In genomic region chr15:38406114-38406960, GRCm38 (mm10) we compare ENCODE assay signal across 9 mouse cellular contexts.
DNase-seq lines count a peak whose midpoint lies in the region; ATAC-seq and TF ChIP-seq lines count a peak whose summit lies in the region.
"Had no signal": no experiment of that assay in that cellular context is flagged by ENCODE, and none has a peak within 500 bp of the region (broad histone marks: within the 10 kb centered on the region; RNA-seq: fewer than 3 reads in every experiment).

No protein-coding gene starts in this region.

- DNase-seq in cerebellum, postnatal 25 days = peak; percentile 52 to 67
- DNase-seq in cerebellum, adult 9-10 months = no peak
- no peak for DNase-seq in midbrain, embryonic 10.5 days (ENCODE audit: low spot score)
- no peak for DNase-seq in layer of hippocampus, postnatal 14 days (ENCODE audit: low spot score in 2 of 2)

- no peaks in the 10 kb centered on the region for H3K79me2 ChIP-seq in myocyte (ENCODE audit: control insufficient read depth, insufficient read depth)

- H3K9ac ChIP-seq in midbrain, embryonic 13.5 days (replicated peaks) = no peak overlapping the region
- no peak overlapping the region for H3K9ac ChIP-seq in forebrain, embryonic 15.5 days (replicated peaks)
- H3K9ac ChIP-seq: limb, embryonic 12.5 days had no signal

- H3K27ac ChIP-seq in midbrain, embryonic 10.5 days (replicated peaks) = peak overlapping the region; percentile 9
- H3K27ac ChIP-seq in midbrain, embryonic 13.5 days = no peak overlapping the region
- no peak overlapping the region for H3K27ac ChIP-seq in forebrain, embryonic 15.5 days (replicated peaks)
- H3K27ac ChIP-seq: limb, embryonic 12.5 days had no signal

- H3ac ChIP-seq in myocyte (ENCODE audit: control insufficient read depth, insufficient read length) = no peak overlapping the region

- peaks cover 47% of the 10 kb centered on the region for H3K4me1 ChIP-seq in midbrain, embryonic 10.5 days
- H3K4me1 ChIP-seq in midbrain, embryonic 13.5 days (replicated peaks) = 0 out of 2 replicates have a peak, but pooled peaks cover 10% of the 10 kb centered on the region
- H3K4me1 ChIP-seq in forebrain, embryonic 15.5 days = no peaks in the 10 kb centered on the region

- H3K36me3 ChIP-seq in midbrain, embryonic 10.5 days = no peaks in the 10 kb centered on the region
- H3K36me3 ChIP-seq in midbrain, embryonic 13.5 days = no peaks in the 10 kb centered on the region
- H3K36me3 ChIP-seq in myocyte (ENCODE audit: control insufficient read depth, insufficient read depth) = no peaks in the 10 kb centered on the region
- no peaks in the 10 kb centered on the region for H3K36me3 ChIP-seq in forebrain, embryonic 15.5 days
- H3K36me3 ChIP-seq: limb, embryonic 12.5 days had no signal

- peaks cover 5% of the 10 kb centered on the region; the same call in 1 of the 2 replicates for H3K27me3 ChIP-seq in midbrain, embryonic 10.5 days (ENCODE audit: low read depth, poor library complexity, severe bottlenecking)
- no peaks in the 10 kb centered on the region for H3K27me3 ChIP-seq in midbrain, embryonic 13.5 days
- H3K27me3 ChIP-seq in myocyte (ENCODE audit: control insufficient read depth, insufficient read depth, insufficient read length) = no peaks in the 10 kb centered on the region
- no peaks in the 10 kb centered on the region for H3K27me3 ChIP-seq in forebrain, embryonic 15.5 days
- H3K27me3 ChIP-seq: limb, embryonic 12.5 days had no signal

- no peak overlapping the region for H3K4me2 ChIP-seq in midbrain, embryonic 13.5 days (replicated peaks)
- H3K4me2 ChIP-seq in myocyte (ENCODE audit: low read depth) = no peak overlapping the region
- no peak overlapping the region for H3K4me2 ChIP-seq in forebrain, embryonic 15.5 days (replicated peaks)
- H3K4me2 ChIP-seq: limb, embryonic 12.5 days had no signal

- no peak for TF ChIP-seq POLR2A in myocyte (IDR thresholded peaks at IDR 0.05; ENCODE audit: insufficient read length, low read depth)

- WGBS in midbrain, embryonic 10.5 days = 50% methylated on average over 13 of the region's 13 CpGs
- 49% methylated on average over 13 of the region's 13 CpGs for WGBS in midbrain, embryonic 13.5 days
- WGBS in forebrain, embryonic 15.5 days = 49% methylated on average over 13 of the region's 13 CpGs

- no peaks in the 10 kb centered on the region for H3K9me3 ChIP-seq in midbrain, embryonic 10.5 days (replicated peaks)
- no peaks in the 10 kb centered on the region for H3K9me3 ChIP-seq in midbrain, embryonic 13.5 days
- H3K9me3 ChIP-seq in forebrain, embryonic 15.5 days = no peaks in the 10 kb centered on the region
- H3K9me3 ChIP-seq: limb, embryonic 12.5 days had no signal

- H3K4me3 ChIP-seq in midbrain, embryonic 10.5 days = no peak overlapping the region
- H3K4me3 ChIP-seq in midbrain, embryonic 13.5 days (replicated peaks) = no peak overlapping the region
- no peak overlapping the region for H3K4me3 ChIP-seq in myocyte
- H3K4me3 ChIP-seq in forebrain, embryonic 15.5 days = no peak overlapping the region
- H3K4me3 ChIP-seq: limb, embryonic 12.5 days had no signal

- no peak for ATAC-seq in midbrain, embryonic 13.5 days
- ATAC-seq in hematopoietic stem cell, adult 5-6 weeks (replicated peaks in 1 of 2; ENCODE audit: insufficient read depth in 1 of 2, low FRiP score in 2 of 2, low TSS enrichment in 1 of 2, low read depth in 1 of 2, poor library complexity in 2 of 2, severe bottlenecking in 2 of 2) = peak; percentile 42 to 67; a peak in 1 of 4 replicates
- ATAC-seq in forebrain, embryonic 15.5 days (replicated peaks) = no peak

TF ChIP-seq in myocyte, 11 proteins besides CTCF, POLR2A, EP300 and RAD21:
- TF ChIP-seq POLR2AphosphoS2 (IDR thresholded peaks at IDR 0.05; ENCODE audit: insufficient read length, low read depth) = no peak
- peak; percentile 8 for TF ChIP-seq SRF (IDR thresholded peaks at IDR 0.05; ENCODE audit: control insufficient read depth, insufficient read length, low read depth)
- no peak for TF ChIP-seq REST (IDR thresholded peaks at IDR 0.05; ENCODE audit: insufficient read depth, insufficient read length)
- TF ChIP-seq USF1 (IDR thresholded peaks at IDR 0.05; ENCODE audit: low read depth) = no peak
- no peak for TF ChIP-seq CEBPB (IDR thresholded peaks at IDR 0.05; ENCODE audit: insufficient read depth, poor library complexity, severe bottlenecking)
- TF ChIP-seq TCF12 (IDR thresholded peaks at IDR 0.05; ENCODE audit: insufficient read depth, poor library complexity, severe bottlenecking) = no peak
- no peak for TF ChIP-seq E2F4 (IDR thresholded peaks at IDR 0.05; ENCODE audit: insufficient read depth)

Comparison
In these comparisons a context has a peak if more than half of its experiments do, and no peak if none do; other contexts are left out.
1. DNase-seq: peak in cerebellum, postnatal 25 days (2 of 2); none in cerebellum, adult 9-10 months (single experiment), midbrain, embryonic 10.5 days (single experiment) and layer of hippocampus, postnatal 14 days (0 of 2).
2. ATAC-seq: peak in hematopoietic stem cell, adult 5-6 weeks (2 of 2); none in midbrain, embryonic 13.5 days (single experiment) and forebrain, embryonic 15.5 days (single experiment).